Mouse (Mus musculus): ENCODE measurements around the gene Aspdh.

Aspdh gene

DNA sequence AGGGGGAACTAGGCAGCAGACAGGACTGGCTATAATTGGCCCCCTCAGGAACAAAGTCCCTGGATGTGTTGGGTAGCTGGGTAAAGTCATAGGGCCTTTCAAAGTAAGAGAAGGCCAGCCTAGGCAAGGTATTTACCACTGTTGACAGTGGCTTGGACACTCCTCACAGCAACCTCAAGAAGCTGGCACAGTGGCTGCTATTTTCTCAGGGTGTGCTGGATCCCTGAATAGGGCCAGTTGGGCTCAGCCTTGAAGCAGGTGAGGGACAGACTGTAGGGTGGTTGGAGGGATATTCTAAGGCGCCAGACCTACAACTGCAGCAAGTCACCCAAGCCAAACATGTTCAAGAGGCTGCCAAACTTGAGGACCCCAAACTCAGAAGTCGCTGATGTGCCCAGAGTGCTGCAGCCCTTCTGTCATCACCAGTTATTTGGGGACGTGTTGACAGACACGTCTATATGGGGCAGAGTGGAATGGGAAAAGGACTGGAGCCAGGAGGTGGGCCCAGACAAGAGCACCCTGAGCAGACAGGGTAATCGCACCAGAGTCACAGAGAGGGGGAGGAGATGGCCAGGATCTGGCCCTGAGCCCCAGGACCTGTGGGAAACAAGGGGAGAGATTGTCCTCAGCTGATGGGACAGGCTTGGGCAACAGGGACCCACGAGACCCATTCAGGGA lies 6.8 kb downstream of the Aspdh start:
- peak; percentile 41 for DNase-seq (ENCODE audit: inconsistent ontology term)

DNA sequence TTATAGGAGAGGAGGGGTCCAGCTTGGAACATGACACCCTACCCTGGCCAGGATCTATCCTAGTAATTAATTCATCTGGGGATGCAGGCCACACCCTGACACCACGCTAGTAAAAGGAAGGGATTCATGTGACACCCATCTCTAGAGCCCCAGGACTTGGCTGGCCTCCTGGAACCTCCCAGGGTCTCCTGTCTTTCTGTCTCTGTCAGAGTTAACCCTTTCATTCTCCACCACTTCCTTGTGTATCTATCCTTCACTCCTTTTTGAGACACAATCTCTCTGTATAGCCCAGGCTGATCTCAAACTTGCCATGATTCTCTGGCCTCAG lies 7.3 kb downstream of the Aspdh start:
- no peak for DNase-seq (ENCODE audit: inconsistent ontology term)

DNA sequence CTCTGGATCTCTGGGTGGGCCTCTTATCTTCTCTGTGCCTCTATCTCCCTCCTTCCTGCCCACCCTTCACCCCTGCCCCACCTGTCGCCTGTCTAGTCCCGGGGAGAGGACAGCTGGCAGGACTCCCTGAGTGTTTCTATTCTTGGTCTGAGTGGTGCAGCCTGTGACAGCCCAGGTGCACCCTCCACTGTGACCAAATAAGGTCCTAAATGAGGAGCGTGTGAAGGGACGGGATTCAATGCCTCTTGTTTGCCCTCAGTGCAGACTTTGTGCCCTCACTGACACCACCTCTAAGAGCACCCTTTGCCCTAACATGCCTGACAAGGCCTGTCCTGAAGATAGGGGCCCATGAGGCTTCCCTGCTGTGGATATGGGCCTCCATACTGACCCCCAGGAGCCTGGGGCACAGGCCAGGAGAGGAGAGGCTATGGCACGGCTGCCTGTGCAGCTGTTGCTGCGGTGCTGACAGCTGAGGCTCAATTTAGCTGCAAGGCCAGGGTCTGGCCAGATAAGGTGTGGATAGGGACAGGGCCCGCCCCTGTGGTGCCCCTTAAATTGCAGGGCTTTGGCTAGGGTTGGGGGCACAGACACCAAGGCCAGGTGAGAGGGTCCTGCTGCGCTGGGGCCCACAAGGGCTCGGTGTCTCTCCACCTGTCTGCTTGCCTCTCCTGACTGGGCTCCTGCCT lies 7.9 kb downstream of the Aspdh start:
- DNase-seq (ENCODE audit: inconsistent ontology term): no peak

DNA sequence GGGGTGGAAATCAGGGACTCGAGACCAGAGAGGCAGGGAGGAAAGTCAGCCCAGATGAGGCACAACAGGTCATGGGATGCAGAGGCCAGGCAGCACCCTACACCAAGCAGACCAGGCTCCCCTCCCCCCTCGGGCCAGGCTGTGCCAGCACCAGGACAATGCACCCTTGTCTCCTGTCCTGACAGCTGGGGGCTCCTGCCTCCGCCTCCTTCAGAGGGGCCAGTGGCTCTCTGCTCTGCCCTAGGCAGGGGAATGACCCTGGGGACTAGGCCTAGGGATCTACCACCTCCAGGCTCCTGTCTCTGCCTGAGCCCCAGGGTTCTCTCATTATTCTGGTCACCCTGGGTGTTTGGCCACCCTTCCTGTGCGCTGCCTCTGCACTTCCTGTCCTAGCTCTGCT lies 9.2 kb downstream of the Aspdh start:
- DNase-seq (ENCODE audit: inconsistent ontology term): peak; percentile 90

DNA sequence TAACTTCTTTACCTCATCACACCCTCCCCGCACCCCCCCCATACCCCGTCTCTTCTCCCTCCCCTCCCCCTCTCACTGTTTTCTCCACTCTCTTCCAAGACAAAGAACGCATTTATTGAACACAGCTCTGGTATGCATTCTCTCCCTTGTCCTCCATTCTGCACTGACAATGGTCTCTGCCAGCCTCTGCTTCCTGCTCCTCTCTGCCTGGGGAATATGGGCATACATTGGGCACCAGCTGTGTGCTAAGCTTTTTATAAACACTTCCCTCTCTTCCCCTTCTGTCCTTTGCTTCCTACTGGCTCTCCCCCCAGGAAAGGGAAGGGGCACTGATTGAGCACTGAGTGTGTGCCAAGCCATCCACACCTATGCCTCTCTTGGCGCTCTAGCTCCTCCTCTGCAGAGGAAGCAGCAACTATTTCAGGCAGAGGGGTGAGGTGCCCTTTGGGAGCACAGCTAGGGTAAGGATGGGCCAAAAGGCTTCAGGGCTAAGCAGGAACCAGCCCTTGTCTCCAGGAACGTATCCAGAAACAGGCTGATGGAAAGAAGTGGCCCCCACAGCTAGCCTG lies 9.9 kb downstream of the Aspdh start:
- peak; percentile 26 for DNase-seq (ENCODE audit: inconsistent ontology term)

DNA sequence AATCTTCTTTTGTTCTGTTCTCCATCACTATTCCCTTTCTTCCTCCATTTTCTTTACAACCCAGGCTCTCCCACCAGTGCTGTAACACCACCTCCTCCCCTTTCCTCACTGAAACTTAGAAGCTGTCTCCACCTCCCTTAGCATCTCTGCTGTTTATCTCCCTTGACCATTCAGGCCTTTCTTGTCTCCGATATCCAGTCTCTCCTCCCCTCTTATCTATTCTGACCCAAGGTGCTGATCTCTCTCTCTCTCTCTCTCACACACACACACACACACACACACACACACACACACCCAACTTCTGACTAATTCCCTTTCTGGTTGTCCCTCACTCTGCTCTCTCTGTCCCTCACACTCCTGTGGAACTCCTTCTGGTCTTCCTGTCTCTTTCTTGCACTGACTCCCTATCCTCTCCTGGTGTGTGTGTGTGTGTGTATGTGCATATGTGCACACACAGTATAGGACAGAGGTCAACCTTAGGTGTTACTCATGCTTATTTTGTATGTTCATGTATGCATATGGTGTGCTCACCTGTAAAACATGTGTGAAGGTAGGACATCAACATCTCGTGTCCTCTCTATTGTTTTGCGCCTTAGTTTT lies 17.7 kb downstream of the Aspdh start:
- no peak for DNase-seq (ENCODE audit: inconsistent ontology term)

DNA sequence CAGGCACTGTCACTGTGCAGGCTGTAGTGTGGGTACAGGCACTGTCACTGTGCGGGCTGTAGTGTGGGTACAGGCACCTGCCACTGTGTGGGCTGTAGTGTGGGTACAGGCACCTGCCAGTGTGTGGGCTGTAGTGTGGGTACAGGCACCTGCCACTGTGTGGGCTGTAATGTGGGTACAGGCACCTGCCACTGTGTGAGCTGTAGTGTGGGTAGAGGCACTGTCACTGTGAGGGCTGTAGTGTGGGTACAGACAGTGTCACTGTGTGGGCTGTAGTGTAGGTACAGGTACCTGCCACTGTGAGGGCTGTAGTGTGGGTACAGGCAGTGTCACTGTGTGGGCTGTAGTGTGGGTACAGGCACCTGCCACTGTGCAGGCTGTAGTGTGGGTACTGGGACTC lies 18.9 kb downstream of the Aspdh start:
- no peak for DNase-seq (ENCODE audit: inconsistent ontology term)

DNA sequence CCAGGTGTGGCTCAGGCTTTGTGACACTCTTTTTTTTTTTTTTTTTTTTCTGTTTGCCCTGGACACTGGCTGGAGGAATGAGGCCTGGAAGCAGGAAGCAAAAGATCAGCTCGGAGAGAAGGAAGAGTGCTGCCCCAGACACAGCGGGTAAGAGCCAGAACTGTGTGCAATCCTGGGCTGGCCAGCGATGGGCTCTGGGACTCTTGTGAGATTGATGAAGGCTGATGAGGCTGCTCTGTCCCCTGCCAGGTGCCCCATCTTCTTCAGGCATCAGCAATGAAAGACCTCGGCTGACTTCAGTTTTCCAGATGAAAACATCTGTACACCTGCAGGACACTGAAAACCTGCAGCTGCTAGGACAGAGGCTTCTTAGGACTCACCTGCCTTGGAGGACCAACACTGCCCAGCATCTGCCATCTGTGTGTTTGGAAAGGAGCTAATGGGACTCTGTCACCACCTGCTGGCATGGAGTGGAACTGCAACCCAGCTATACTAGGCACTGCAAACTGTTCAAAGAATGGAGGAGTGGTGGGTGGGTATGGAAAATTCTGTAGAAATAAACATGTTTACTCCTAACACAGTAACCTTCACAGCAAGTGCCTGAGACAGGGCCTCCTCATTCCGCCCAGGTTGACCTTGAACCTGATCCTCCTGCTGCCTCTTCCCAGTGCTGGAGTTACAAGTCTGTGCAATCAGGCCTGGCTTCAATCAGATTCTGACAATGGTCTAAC lies 19.8 kb downstream of the Aspdh start:
- DNase-seq (ENCODE audit: inconsistent ontology term): peak; percentile 59

DNA sequence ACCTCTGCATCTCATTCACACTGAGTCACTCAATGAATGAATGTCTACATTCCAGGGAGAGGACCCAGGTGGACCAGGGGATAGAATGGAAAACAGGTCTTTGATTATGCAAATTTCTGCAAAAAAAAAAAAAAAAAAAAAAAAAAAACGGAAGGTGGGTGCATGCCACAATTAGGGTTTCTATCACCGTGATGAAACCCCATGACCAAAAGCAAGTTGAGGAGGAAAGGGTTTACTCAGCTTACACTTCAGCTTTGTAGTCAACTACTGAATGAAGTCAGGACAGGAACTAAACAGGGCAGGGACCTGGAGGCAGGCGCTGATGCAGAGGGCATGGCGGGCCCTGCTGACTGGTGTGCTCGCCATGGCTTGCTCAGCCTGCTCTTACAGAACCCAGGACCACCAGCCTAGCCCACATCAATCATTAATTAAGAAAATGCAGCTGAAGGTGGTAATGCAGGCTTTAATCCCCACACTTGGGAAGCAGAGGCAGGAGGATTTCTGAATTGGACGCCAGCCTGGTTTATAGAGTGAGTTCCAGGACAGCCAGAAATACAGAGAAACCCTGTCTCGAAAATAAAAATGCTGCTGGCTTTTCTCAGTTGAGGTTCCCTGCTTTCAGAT lies 20.5 kb downstream of the Aspdh start:
- DNase-seq (ENCODE audit: inconsistent ontology term): no peak

DNA sequence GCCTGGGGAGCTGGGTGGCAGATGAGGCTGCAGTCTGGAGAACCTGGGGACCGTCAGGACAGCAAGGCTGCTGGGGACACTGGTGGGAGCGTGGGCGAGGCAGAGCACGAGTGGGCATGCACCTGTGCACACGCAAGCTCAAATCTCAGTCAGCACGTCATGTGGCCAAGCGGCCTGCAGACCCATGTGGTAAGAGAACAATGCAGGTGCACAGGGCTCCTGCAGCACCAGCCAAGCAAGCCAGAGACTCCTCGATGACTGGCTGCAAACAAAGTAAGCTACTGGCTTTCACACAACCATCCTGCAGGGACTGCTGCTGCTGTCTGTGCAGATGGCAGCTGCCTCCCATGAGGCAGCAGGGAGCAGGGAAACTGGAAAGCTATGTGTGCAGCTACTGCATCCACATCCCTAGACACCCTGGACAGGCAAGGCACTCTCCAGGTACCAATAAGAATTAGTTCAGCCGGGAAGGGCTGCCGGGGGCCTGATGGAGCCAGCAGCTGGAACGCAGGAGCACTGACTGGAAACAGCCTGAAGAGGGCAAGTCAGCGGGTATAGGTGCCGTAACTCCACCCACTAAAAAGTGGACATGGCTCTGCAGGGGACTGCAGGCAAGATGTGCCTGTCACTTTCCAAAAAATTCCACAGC lies 21.9 kb downstream of the Aspdh start:
- DNase-seq (ENCODE audit: inconsistent ontology term): no peak

DNA sequence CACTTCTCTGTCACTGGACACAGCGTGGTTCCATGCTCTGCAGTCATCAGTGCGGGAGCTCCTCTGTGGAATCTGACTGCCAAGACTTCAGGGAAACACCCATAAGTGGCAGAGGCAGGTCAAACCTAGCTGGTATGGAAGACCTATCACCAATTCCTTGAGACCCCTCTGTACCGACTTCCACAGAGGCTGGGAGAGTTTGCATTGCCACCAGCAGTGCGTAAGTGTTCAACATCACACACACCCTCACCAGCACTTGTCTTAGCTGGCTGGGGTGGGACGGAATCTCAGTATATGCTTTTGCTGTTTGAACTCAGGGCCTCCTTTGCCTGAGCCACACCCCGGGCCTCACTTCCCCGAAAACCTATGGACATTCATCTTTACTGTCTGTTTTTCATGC lies 22.7 kb downstream of the Aspdh start:
- no peak for DNase-seq (ENCODE audit: inconsistent ontology term)

DNA sequence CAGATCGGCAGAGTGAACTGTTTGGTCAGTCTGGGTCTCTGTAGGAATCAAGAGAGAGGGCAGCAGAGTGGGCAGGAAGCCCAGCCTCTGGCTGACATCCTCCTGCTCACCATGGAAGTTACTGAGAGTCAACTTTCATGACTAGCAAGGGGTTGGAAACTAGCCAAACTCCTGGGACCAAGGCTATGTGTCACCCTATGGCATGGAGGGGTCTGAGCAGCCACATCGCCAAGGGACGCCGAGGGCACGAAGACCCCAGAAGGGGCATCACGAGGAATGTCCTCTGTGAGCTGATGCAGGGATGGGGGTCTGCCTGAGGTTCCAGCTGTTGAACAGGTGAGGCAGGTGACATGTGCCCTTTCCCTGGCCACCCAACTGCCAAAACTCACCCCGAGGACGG lies 23.4 kb downstream of the Aspdh start:
- DNase-seq (ENCODE audit: inconsistent ontology term): no peak

DNA sequence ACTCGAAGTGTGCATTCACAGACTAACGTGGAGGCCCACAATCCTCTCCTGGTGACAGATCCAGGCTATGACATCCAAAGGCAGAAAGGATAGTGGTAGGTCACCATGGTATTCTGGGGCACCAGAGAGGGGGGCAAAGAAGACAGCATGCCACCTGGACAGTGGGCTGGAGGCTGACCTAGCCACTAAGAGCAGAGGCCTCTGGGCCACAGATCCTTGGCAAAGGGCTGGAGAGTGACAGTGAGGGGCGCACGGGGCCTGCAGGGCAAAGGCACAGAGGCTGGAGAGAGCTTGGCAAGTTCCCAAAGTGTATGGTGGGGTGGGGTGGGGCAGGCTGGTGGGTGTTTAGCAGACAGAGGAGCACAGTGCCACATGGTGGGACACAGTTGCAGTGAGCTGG lies 25.1 kb downstream of the Aspdh start:
- no peak for DNase-seq (ENCODE audit: inconsistent ontology term)

DNA sequence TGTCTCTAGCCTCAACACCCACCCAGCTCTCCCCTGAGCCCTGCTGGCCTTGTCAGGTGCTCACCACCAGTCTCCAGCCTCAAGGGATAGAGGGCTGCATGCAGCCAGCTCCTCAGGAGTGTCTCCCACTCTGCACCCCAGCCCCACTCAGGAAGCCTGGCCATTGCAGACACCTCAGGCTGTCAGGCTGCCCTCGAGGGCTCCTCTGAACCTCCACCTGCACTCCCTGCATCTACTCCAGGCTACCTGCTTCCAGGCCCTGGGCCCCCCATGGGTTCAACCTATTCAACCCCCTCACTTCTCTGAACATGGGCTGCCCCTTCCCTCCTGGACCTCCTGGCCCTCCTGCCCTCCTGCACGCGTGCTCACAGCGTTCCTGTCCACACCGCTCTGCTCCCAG lies 26.2 kb downstream of the Aspdh start:
- DNase-seq (ENCODE audit: inconsistent ontology term): no peak

DNA sequence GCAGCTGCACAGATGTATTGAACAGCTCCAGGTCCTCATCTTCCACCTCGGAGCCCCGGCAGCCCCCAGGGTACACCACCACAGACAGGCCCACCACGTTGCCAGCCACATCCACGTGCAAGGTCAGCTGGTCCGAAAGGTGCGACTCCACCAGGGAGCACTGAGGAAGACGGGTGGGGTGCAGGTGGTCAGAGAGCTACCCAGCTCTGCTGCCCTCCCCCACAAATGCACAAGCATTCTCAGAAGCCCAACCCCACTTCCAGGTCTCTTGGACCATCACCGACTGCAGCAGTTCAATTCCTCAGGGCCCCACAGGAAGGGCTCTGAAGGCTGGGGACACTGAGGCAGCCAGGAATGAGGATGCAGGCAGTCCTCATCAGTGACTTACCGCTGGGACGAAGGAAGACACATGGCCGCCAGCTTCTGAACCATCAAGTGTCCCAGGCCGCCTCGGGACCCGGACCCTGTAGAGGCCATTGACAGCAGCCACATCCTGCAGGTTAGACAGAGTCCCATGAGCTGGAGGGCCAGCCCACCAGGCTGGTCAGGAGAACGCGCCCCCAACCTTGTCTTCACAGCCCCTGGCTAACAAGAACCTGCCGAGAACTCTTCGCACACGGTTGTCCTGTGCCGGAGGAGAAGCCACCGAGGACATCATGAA lies 27.1 kb downstream of the Aspdh start:
- DNase-seq (ENCODE audit: inconsistent ontology term): no peak

DNA sequence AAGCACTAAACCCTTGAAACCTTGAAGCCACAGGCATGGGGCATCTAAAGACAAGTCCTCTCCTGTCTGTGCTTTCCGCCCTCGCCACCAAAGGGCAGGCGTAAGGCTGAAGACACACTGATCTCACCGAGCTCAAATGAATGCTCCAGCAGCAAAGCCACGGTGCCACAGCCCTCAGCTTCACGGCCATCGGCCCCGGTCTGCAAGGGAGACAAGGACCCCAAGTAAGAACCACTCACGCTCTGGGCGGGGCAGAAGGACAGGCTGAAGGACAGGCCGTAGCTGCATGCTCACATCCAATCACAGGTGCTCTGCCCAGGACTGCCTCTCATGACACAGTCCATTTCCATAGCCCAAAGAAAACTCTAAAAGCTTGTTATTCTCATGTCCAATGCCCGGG lies 29.5 kb downstream of the Aspdh start:
- no peak for DNase-seq (ENCODE audit: inconsistent ontology term)

DNA sequence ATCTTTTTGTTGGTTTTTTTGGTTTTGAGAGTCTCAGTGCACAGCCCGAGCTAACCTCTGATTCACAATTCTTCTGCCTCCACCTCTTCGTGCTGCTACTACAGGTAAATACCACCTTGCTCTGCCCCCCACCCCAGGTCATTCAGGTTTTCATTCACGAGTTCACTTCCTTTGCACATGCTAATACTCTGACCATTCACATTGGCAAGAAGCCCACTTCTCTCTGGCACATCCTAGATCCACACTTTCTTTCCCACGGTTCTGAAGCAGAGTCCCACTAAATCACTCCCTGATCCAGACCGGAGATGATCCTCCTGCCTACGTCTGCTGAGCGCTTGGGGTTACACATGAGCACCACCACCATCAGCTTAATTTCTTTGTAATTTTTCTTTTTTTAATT lies 29.9 kb downstream of the Aspdh start:
- no peak for DNase-seq (ENCODE audit: inconsistent ontology term)

DNA sequence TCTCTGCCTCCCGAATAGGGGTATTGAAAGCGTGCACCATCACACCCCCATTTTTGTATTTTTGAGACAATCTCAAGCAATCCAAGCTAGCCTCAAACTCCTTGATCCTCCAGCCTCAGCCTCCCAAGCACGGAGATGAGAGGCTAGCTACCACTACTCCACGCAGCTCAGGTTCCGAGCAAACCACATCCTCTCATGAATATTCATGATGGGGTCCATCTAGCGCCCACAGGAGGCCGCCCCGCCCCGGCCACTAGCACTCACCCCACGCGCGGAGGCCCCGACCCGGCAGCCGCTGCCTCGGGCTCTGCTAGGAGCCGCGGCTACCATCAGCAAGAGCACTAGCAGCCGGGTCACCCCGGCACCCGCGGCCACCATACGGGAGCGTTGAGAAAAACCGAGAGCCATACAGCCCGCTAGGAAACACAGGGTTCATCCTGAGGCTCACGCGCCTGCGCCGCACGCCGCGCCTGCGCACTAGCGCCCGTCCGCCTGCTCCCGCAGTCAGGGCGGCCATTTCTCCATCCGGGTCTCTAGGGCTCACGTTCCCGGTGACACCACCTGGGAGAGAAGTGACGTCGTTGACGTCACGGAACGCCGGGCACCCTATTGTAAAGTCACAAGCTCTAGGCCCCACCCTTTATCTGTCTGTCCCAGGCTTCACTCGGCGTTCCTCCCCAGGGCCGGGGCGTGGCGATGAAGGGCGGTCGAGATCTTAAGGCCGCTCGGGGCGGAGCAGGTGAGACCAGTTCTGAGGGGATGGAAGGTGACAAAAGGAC lies 31.0 kb downstream of the Aspdh start, which contains the start of the genes Emc10 and Fam71e1:
Gene Emc10 (minus strand): TSS at position 538 of the 779 bp plus-strand sequence.
Gene Fam71e1 (plus strand): TSS at position 590 of the 779 bp plus-strand sequence.
- peak; percentile 99 for DNase-seq (ENCODE audit: inconsistent ontology term)

DNA sequence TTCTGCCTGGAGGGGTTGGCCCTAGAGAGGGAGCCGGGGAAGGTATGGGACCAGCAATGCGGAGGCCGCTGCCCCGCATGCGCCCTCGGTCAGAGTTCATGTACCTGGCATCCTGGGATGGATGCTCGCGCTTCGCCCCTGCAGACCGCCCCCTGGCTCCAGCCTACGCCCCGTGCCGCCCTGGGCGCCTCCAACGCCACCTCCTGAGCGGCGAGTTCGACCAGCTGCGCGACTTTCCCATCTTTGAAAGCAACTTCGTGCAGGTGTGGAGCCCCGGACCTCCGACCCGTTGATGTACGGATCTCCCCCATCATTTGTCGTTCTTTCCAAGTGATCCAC lies 31.5 kb downstream of the Aspdh start:
- no peak for DNase-seq (ENCODE audit: inconsistent ontology term)
